ENCODE assay signal across 27 mouse cellular contexts in genomic region chr9:105390616-105391015, GRCm38 (mm10). TPM values are rescaled to one million over a fixed set of nuclear protein-coding genes. Genes with fewer than 3 reads are reported as not detected.
"Had no signal": no experiment of that assay in that cellular context is flagged by ENCODE, and none has a peak within 500 bp of the region (broad histone marks: within the 10 kb centered on the region; RNA-seq: fewer than 3 reads in every experiment).

No protein-coding gene starts in this region.

- H3K27me3 ChIP-seq: kidney, embryonic 15.5 days; limb, embryonic 15.5 days; liver, embryonic 12.5 days had no signal

- DNase-seq: gastrocnemius, adult 2 months; gastrocnemius, postnatal 10 days; gastrocnemius, postnatal 25 days; heart, adult 2 months; heart, postnatal 14 days; heart, postnatal 36 days; kidney, adult 11 months; kidney, adult 2 months; kidney, adult 9 months; kidney, postnatal 14 days; kidney, postnatal 36 days; layer of hippocampus, adult 9-11 months; layer of hippocampus, postnatal 36 days had no signal

- H3K4me1 ChIP-seq: kidney, embryonic 15.5 days; limb, embryonic 13.5 days had no signal

- H3K36me3 ChIP-seq: heart, embryonic 13.5 days; heart, embryonic 15.5 days; hindbrain, embryonic 13.5 days; hindbrain, embryonic 15.5 days; kidney, embryonic 15.5 days; limb, embryonic 13.5 days; limb, embryonic 15.5 days; liver, embryonic 12.5 days had no signal

- H3K27ac ChIP-seq: gastrocnemius, adult 2 months; heart, adult 2 months; heart, embryonic 13.5 days; heart, embryonic 15.5 days; hindbrain, embryonic 13.5 days; hindbrain, embryonic 15.5 days; hindbrain, postnatal 0 days; kidney, embryonic 15.5 days; kidney, postnatal 0 days; limb, embryonic 13.5 days; limb, embryonic 15.5 days; liver, embryonic 12.5 days; liver, embryonic 14.5 days had no signal

- H3K4me3 ChIP-seq: gastrocnemius, adult 2 months; heart, adult 2 months; heart, embryonic 13.5 days; heart, embryonic 15.5 days; hindbrain, embryonic 13.5 days; hindbrain, embryonic 15.5 days; kidney, embryonic 15.5 days; limb, embryonic 13.5 days; limb, embryonic 15.5 days; liver, embryonic 12.5 days had no signal

RNA-seq across cellular contexts. Expression of gene Nek11, which starts 4.7 kb away (rescaled TPM):
- total RNA-seq: gastrocnemius, adult 2 months; gastrocnemius, postnatal 25 days; heart, adult 2 months; heart, postnatal 36 days; hematopoietic stem cell, adult 5-6 weeks; liver, adult 2 months had no signal
- polyA plus RNA-seq: large intestine, adult 2 months; liver, adult 2 months; liver, embryonic 14.5 days had no signal
